Mouse (Mus musculus) intestine, embryonic 14.5 days (tissue): ENCODE results near the gene Rusc2. TPM values are rescaled to one million over a fixed set of nuclear protein-coding genes. Genes with fewer than 3 reads are reported as not detected.
A peak's percentile ranks its signal among the peaks of the same experiment; 100 is the strongest.

Experiments used
- ATAC-seq: fragments of 200-750 bp; cut with Nextera tagmentation; replicated peaks from 2 replicates; pipeline ENCODE4 v1.8.0; 2017; ENCODE audit warnings: low read depth, moderate number of reproducible peaks, moderate TSS enrichment, moderate library complexity; ENCODE audit not compliant: low FRiP score, low TSS enrichment
- DNase-seq: peaks from one replicate; pipeline ENCODE4 v3.0.0-alpha.2; 2018; ENCODE audit warnings: low spot score
- H3K27ac ChIP-seq: fragments of 300-500 bp; sonication (generic); 2 replicates; pipeline ENCODE4 v1.5.1; 2014; ENCODE audit warnings: low read depth, mild to moderate bottlenecking, control low read depth
- H3K27me3 ChIP-seq: fragments of 300-500 bp; sonication (generic); replicated peaks from 2 replicates; pipeline ENCODE4 v1.6.1; 2014; ENCODE audit warnings: low read length, control low read depth; ENCODE audit not compliant: control insufficient read depth, insufficient read depth
- H3K36me3 ChIP-seq: fragments of 300-500 bp; sonication (generic); 2 replicates; pipeline ENCODE4 v1.6.1; 2014; ENCODE audit warnings: low read length, control low read depth; ENCODE audit not compliant: control insufficient read depth, insufficient read depth
- H3K4me1 ChIP-seq: fragments of 300-500 bp; sonication (generic); replicated peaks from 2 replicates; pipeline ENCODE4 v1.6.1; 2014; ENCODE audit warnings: low read length, control low read depth, mixed read lengths; ENCODE audit not compliant: control insufficient read depth, insufficient read depth
- H3K4me2 ChIP-seq: fragments of 300-500 bp; sonication (generic); 2 replicates; pipeline ENCODE4 v1.6.1; 2014; ENCODE audit warnings: low read length
- H3K4me3 ChIP-seq: fragments of 300-500 bp; sonication (generic); 2 replicates; pipeline ENCODE4 v1.5.1; 2014; ENCODE audit warnings: low read depth, low read length, control low read depth, mixed read lengths
- H3K9ac ChIP-seq: fragments of 300-500 bp; sonication (generic); 2 replicates; pipeline ENCODE4 v1.6.1; 2014; ENCODE audit warnings: mild to moderate bottlenecking, low read length
- H3K9me3 ChIP-seq: fragments of 300-500 bp; sonication (generic); 2 replicates; pipeline ENCODE4 v1.6.1; 2016; ENCODE audit warnings: low read length, control low read depth; ENCODE audit not compliant: control insufficient read depth
- WGBS: fragments of 180-500 bp; shearing (Covaris S2); extraction: QIAGEN DNeasy Blood & Tissue Kit; methylation state at CpG from one replicate; pipeline ENCODE4 v1.1.7; 2014; 5-methylcytosine and 5-hydroxymethylcytosine counted together
- polyA plus RNA-seq: library from polyadenylated mRNA; unstranded; fragments of >200 nt; fragmentation: Nextera tagmentation; extraction: Ambion mirVana; gene quantifications from 2 replicates; pipeline ENCODE4 v1.2.1, GENCODE M21; 2014

Gene Rusc2
- polyA plus RNA-seq, 1 experiment from 2014 or later, result 11.7 TPM

DNA sequence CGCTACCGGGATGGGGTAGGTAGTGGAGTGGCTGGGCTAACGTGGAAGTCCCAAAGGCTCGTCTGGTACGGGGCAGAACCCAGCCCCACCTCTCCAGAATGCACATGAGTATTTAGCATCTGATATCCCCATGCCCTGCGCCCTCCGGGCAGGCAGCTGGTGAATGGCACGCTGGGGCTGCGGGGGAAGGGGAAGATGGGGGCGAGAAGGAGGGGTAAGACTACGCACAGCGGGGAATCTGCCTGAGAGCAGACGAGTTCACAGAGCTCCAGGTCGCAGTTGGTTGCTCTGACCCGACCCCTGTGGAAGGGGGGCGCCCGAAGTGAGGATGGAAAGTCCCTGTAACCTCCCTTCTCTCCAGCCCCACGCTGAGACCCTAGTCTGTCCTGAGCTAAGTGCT is 71.6 kb downstream of the Rusc2 start:
- Histone ChIP-seq H3K4me1 (peaks cover 15% of the 10 kb centered on the region), H3K36me3 (peaks cover under 1% of the 10 kb centered on the region; the same call in 1 of the 2 replicates), H3K9me3 (no peaks in the 10 kb centered on the region), H3K4me2 (peak overlapping the region; percentile 42), H3K9ac (peak overlapping the region; percentile 13; the same call in 1 of the 2 replicates), H3K27me3 (peaks cover 30% of the 10 kb centered on the region), H3K27ac (no peak overlapping the region), H3K4me3 (peak overlapping the region; percentile 20)
- WGBS, result 2% methylated on average over 18 of the region's 18 CpGs
- no peak for ATAC-seq
- peak; percentile 57 for DNase-seq

DNA sequence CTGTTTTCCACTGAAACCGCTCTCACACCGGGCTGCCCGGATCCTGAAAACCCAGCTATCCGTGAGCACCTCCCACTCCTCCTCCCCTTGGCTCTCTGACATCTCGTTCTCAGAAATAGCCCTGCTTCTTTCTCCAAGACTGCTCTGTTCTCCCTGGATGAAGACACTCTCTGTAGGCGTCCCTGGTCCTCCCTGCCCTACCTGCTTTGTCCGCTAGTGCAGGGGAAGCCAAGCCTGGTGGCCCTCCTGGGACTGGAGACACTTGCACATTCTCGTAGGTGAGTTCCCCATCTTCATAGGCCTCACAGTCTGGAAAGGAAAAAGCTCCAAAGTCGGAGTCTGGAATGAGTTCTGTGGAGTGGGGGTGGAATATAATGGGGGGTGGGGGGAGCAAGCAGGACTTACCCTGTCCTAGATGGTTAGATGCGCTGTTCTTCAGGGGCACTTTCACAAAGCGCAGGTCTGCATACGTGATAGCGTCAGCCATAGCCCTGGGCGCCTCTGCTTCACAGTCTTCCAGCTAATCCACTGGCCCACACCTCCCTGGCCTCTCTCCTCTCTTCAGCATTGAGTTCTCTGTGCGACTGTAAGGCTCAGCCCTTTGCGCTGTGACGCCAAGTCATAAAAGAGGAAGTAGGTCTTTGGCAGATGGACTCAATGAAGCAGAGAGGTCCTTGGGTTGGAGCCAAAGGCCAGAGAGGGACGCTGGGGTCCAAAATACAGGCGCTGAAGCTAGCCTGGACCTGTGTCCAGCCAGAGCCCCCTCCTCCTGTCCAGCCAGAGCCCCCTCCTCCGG is 72.5 kb downstream of the Rusc2 start, which contains the start of gene Cd72:
Gene Cd72 (minus strand): TSS at position 588 of the 796 bp plus-strand sequence.
- 29% methylated on average over 20 of the region's 20 CpGs for WGBS
- peaks cover 30% of the 10 kb centered on the region for H3K27me3 ChIP-seq
- H3K9ac ChIP-seq, result peak within 1 kb of the TSS; percentile 13; the same call in 1 of the 2 replicates
- no peaks in the 10 kb centered on the region for H3K9me3 ChIP-seq
- DNase-seq (no peak), ATAC-seq (no peak; the same call in 1 of the 2 replicates)
- H3K4me2 ChIP-seq, result peak within 1 kb of the TSS; percentile 42
- no peaks in the 10 kb centered on the region for H3K36me3 ChIP-seq
- H3K4me1 ChIP-seq, result peaks cover 15% of the 10 kb centered on the region
- no peak within 1 kb of the TSS for H3K27ac ChIP-seq
- peak within 1 kb of the TSS; percentile 20 for H3K4me3 ChIP-seq

GRCm38 (mm10) chr4:43456470-43456869 is 74.7 kb downstream of the Rusc2 start:
- no peaks in the 10 kb centered on the region for H3K9me3 ChIP-seq
- H3K4me1 ChIP-seq, result peaks cover 15% of the 10 kb centered on the region
- H3K9ac ChIP-seq, result no peak overlapping the region
- H3K4me3 ChIP-seq, result no peak overlapping the region
- DNase-seq, result no peak
- no peaks in the 10 kb centered on the region for H3K36me3 ChIP-seq
- peaks cover 30% of the 10 kb centered on the region for H3K27me3 ChIP-seq
- WGBS, result 29% methylated on average over 4 of the region's 4 CpGs
- H3K27ac ChIP-seq, result no peak overlapping the region
- no peak overlapping the region for H3K4me2 ChIP-seq
- ATAC-seq, result no peak

GRCm38 (mm10) chr4:43457124-43457523 is 75.3 kb downstream of the Rusc2 start:
- no peak overlapping the region for H3K27ac ChIP-seq
- no peak overlapping the region for H3K4me2 ChIP-seq
- peaks cover 29% of the 10 kb centered on the region for H3K27me3 ChIP-seq
- no peaks in the 10 kb centered on the region for H3K9me3 ChIP-seq
- peaks cover 15% of the 10 kb centered on the region for H3K4me1 ChIP-seq
- no peaks in the 10 kb centered on the region for H3K36me3 ChIP-seq
- DNase-seq (no peak), ATAC-seq (no peak)
- 18% methylated on average over 8 of the region's 8 CpGs for WGBS
- no peak overlapping the region for H3K4me3 ChIP-seq
- H3K9ac ChIP-seq, result no peak overlapping the region

DNA sequence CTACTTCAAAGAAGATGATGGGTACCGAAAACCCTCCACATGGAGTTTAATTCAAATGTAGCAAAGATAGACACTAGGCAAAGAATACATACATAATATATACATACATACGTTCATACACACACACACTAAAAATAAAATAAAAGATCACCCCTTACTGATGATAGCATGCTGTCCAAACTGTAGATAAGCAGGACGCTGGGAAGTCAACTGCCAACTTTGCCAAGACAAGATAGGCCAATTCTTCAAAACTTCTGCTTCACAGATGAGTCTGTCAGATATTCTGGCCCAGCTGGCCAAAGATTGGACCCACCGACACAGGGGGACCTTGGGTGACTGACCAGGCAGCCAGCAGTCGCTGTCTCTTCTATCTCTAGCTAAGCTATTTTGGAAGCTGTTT is 81.3 kb downstream of the Rusc2 start:
- no peaks in the 10 kb centered on the region for H3K4me1 ChIP-seq
- no peak overlapping the region for H3K4me3 ChIP-seq
- H3K9me3 ChIP-seq, result no peaks in the 10 kb centered on the region
- H3K27me3 ChIP-seq, result no peaks in the 10 kb centered on the region
- 91% methylated on average over 5 of the region's 5 CpGs for WGBS
- no peak overlapping the region for H3K27ac ChIP-seq
- no peak for ATAC-seq
- DNase-seq, result no peak
- no peaks in the 10 kb centered on the region for H3K36me3 ChIP-seq
- H3K9ac ChIP-seq, result no peak overlapping the region
- H3K4me2 ChIP-seq, result no peak overlapping the region

DNA sequence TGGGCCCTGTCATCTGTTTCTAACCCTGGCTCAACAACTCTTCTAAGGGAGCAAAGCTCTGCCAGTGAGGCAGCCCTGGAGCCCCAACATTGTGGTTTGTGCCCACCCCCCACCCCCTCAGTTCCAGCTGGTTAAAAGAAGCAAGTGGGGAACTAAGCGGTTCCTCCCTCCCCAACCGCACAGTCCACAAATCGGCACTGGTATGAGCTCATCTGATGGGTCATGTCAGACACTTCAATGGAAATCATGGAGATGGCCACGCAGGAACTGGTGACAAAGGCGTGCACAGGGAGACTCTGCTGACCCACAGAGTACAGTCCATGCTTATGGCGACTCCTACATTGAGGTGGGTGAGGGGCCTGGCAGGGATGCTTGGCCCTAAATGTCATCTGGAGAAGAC is 84.2 kb downstream of the Rusc2 start:
- H3K4me2 ChIP-seq, result no peak overlapping the region
- ATAC-seq (no peak), DNase-seq (no peak)
- no peak overlapping the region for H3K27ac ChIP-seq
- WGBS, result 83% methylated on average over 6 of the region's 6 CpGs
- H3K9ac ChIP-seq, result no peak overlapping the region
- H3K27me3 ChIP-seq, result no peaks in the 10 kb centered on the region
- no peaks in the 10 kb centered on the region for H3K4me1 ChIP-seq
- H3K4me3 ChIP-seq, result no peak overlapping the region
- H3K9me3 ChIP-seq, result no peaks in the 10 kb centered on the region
- H3K36me3 ChIP-seq, result no peaks in the 10 kb centered on the region

DNA sequence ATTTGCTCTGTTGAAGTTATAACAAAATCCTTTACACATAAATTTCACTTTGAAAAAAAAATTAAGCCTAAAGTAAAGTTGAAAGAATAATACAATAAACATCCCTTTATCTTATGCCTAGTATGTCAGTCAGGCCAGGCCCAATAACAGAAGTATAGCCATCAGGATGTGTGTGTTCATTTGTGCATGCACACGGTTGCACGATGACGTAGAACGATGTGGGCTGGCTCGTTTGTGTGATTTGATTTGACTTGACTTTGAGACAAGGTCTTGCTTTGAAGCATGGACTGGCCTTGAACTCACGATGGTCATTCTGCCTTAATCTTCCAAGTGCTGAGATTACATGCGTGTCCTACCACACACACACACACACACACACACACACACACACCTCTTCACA is 85.1 kb downstream of the Rusc2 start:
- no peak overlapping the region for H3K4me2 ChIP-seq
- no peak overlapping the region for H3K9ac ChIP-seq
- H3K4me3 ChIP-seq, result no peak overlapping the region
- H3K9me3 ChIP-seq, result no peaks in the 10 kb centered on the region
- no peak overlapping the region for H3K27ac ChIP-seq
- no peaks in the 10 kb centered on the region for H3K36me3 ChIP-seq
- no peaks in the 10 kb centered on the region for H3K4me1 ChIP-seq
- WGBS, result 88% methylated on average over 7 of the region's 7 CpGs
- DNase-seq, result no peak
- H3K27me3 ChIP-seq, result no peaks in the 10 kb centered on the region
- no peak for ATAC-seq

DNA sequence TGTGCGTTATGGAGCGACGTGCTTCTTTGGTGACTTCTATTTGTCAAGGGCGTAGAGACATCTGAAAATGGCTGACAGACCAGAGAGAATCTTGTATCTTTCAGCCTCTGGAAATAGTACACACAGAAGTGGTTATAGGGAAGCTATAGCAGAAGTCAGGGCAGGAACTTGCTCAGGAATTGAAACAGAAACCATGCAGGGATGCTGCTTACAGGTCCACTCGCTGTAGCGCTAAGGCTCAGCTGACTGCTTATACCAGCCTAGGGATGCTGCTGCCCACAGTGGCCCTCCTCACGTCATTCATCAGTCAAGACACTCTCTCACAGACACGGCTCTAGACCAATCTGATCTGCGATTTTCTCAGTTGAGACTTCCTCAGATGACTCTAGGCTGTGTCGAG is 88.5 kb downstream of the Rusc2 start:
- H3K27me3 ChIP-seq, result no peaks in the 10 kb centered on the region
- H3K36me3 ChIP-seq, result no peaks in the 10 kb centered on the region
- no peak overlapping the region for H3K4me3 ChIP-seq
- H3K9ac ChIP-seq, result no peak overlapping the region
- DNase-seq (no peak), ATAC-seq (no peak)
- WGBS, result 90% methylated on average over 10 of the region's 10 CpGs
- H3K27ac ChIP-seq, result no peak overlapping the region
- H3K9me3 ChIP-seq, result no peaks in the 10 kb centered on the region
- no peaks in the 10 kb centered on the region for H3K4me1 ChIP-seq
- H3K4me2 ChIP-seq, result no peak overlapping the region

DNA sequence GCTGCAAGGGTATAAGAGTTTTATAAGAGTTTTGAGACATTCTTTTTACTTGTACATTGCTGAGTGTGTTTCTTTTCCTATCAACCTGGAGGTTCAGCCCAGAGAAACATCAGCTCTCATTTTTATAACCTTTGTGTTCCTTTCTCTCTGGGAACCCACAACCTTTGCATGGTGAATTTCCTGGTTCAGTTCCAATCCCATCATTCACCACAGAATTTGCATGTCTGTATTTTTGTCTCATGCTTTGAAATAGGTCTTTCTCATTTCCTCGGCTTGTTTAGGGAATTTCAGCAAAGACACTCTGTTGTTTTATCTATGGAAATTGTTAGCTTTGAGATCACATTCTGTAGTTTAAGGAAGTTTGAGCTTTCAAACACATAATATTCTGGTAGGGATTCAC is 91.9 kb downstream of the Rusc2 start:
- ATAC-seq (no peak), DNase-seq (no peak)
- Histone ChIP-seq H3K4me1 (0 out of 2 replicates have a peak, but pooled peaks cover 3% of the 10 kb centered on the region), H3K4me2 (no peak overlapping the region), H3K36me3 (no peaks in the 10 kb centered on the region), H3K27ac (no peak overlapping the region), H3K27me3 (no peaks in the 10 kb centered on the region), H3K9ac (no peak overlapping the region), H3K4me3 (no peak overlapping the region), H3K9me3 (no peaks in the 10 kb centered on the region)
- 77% methylated on average over 1 of the region's 1 CpGs for WGBS
